Mouse (Mus musculus) embryonic facial prominence, embryonic 11.5 days (tissue): Measurements from ENCODE around the gene Dock1. TPM values are rescaled to one million over a fixed set of nuclear protein-coding genes. Genes with fewer than 3 reads are reported as not detected.

Experiments
- ATAC-seq: fragments of 200-750 bp; cut with Nextera tagmentation; replicated peaks from 2 replicates; pipeline ENCODE4 v1.8.0; 2017; ENCODE audit warnings: low read depth; ENCODE audit not compliant: insufficient number of reproducible peaks, low FRiP score, low TSS enrichment
- DNase-seq: peaks from one replicate; pipeline ENCODE4 v3.0.0-alpha.2; 2015; ENCODE audit warnings: low spot score
- H3K27ac ChIP-seq: fragments of 300-500 bp; sonication (generic); replicated peaks from 2 replicates; pipeline ENCODE4 v1.5.1; 2014; ENCODE audit warnings: mild to moderate bottlenecking, low read depth, low read length, control low read depth
- H3K27me3 ChIP-seq: fragments of 300-500 bp; sonication (generic); 2 replicates; pipeline ENCODE4 v1.6.1; 2014; ENCODE audit warnings: mild to moderate bottlenecking, low read length, moderate library complexity, mixed read lengths; ENCODE audit not compliant: control insufficient read depth, insufficient read depth
- H3K36me3 ChIP-seq: fragments of 300-500 bp; sonication (generic); replicated peaks from 2 replicates; pipeline ENCODE4 v1.6.1; 2014; ENCODE audit warnings: low read depth, mild to moderate bottlenecking, low read length, moderate library complexity, mixed read lengths; ENCODE audit not compliant: control insufficient read depth, insufficient read depth
- H3K4me1 ChIP-seq: fragments of 300-500 bp; sonication (generic); 2 replicates; pipeline ENCODE4 v1.6.1; 2014; ENCODE audit warnings: low read length, mixed read lengths; ENCODE audit not compliant: control insufficient read depth, insufficient read depth
- H3K4me2 ChIP-seq: fragments of 300-500 bp; sonication (generic); 2 replicates; pipeline ENCODE4 v1.6.1; 2014; ENCODE audit warnings: low read depth, mild to moderate bottlenecking, control low read depth, low read length, moderate library complexity
- H3K4me3 ChIP-seq: fragments of 300-500 bp; sonication (generic); 2 replicates; pipeline ENCODE4 v1.5.1; 2014; ENCODE audit warnings: low read depth, low read length, control low read depth
- H3K9ac ChIP-seq: fragments of 300-500 bp; sonication (generic); replicated peaks from 2 replicates; pipeline ENCODE4 v1.6.1; 2014; ENCODE audit warnings: mild to moderate bottlenecking, control low read depth, low read length
- H3K9me3 ChIP-seq: fragments of 300-500 bp; sonication (generic); replicated peaks from 2 replicates; pipeline ENCODE4 v1.6.1; 2016; ENCODE audit warnings: mild to moderate bottlenecking, low read length, inconsistent platforms, mixed read lengths; ENCODE audit not compliant: control insufficient read depth
- WGBS: fragments of 180-500 bp; shearing (Covaris S2); extraction: QIAGEN DNeasy Blood & Tissue Kit; methylation state at CpG from one replicate; pipeline ENCODE4 v1.1.7; 2014; 5-methylcytosine and 5-hydroxymethylcytosine counted together
- polyA plus RNA-seq: library from polyadenylated mRNA; unstranded; fragments of >200 nt; fragmentation: Nextera tagmentation; extraction: Ambion mirVana; gene quantifications from 2 replicates; pipeline ENCODE4 v1.2.1, GENCODE M21; 2014

The Dock1 gene
- polyA plus RNA-seq, 1 experiment from 2014 or later, result 44.2 TPM

GRCm38 (mm10) chr7:135196828-135197227 lies 526.4 kb downstream of the Dock1 start:
- H3K36me3 ChIP-seq, result no peaks in the 10 kb centered on the region
- H3K27me3 ChIP-seq, result no peaks in the 10 kb centered on the region
- H3K4me3 ChIP-seq, result no peak overlapping the region
- H3K27ac ChIP-seq, result no peak overlapping the region
- ATAC-seq (no peak), DNase-seq (no peak)
- no peaks in the 10 kb centered on the region for H3K9me3 ChIP-seq
- H3K4me2 ChIP-seq, result no peak overlapping the region
- H3K4me1 ChIP-seq, result no peaks in the 10 kb centered on the region
- WGBS, result 90% methylated on average over 10 of the region's 10 CpGs
- H3K9ac ChIP-seq, result no peak overlapping the region

DNA sequence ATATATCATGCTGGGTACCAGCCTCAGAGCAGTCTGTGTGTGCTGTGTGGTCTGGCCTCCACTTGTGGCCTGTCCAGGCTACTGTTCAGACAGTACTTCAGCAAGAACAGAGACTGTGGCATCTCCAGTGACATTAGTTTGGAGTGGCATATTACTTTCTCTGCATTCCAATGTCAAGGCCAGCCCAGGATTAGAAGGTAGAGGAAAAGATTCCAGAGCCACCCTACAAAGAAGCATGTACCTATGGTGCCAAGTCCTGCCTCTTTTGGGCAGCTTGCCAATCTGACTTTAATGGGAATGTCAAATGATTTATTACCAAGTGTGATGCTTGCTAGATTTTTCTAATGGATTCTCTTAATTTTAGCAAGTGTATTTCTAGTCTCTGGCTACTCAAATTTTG lies 533.5 kb downstream of the Dock1 start:
- DNase-seq (no peak), ATAC-seq (no peak)
- no peaks in the 10 kb centered on the region for H3K27me3 ChIP-seq
- H3K9me3 ChIP-seq, result no peaks in the 10 kb centered on the region
- H3K9ac ChIP-seq, result no peak overlapping the region
- H3K36me3 ChIP-seq, result no peaks in the 10 kb centered on the region
- H3K4me1 ChIP-seq, result no peaks in the 10 kb centered on the region
- H3K4me3 ChIP-seq, result no peak overlapping the region
- H3K27ac ChIP-seq, result no peak overlapping the region
- no peak overlapping the region for H3K4me2 ChIP-seq

- no peak overlapping the region for H3K9ac ChIP-seq
- ATAC-seq (no peak), DNase-seq (no peak)
- no peak overlapping the region for H3K27ac ChIP-seq
- no peaks in the 10 kb centered on the region for H3K9me3 ChIP-seq
- H3K4me1 ChIP-seq, result no peaks in the 10 kb centered on the region
- no peaks in the 10 kb centered on the region for H3K36me3 ChIP-seq
- no peaks in the 10 kb centered on the region for H3K27me3 ChIP-seq
- 87% methylated on average over 5 of the region's 5 CpGs for WGBS
- no peak overlapping the region for H3K4me2 ChIP-seq
- H3K4me3 ChIP-seq, result no peak overlapping the region
Observed at GRCm38 (mm10) chr7:135205111-135205510, 534.7 kb downstream of the Dock1 start.

- Histone ChIP-seq H3K9me3 (no peaks in the 10 kb centered on the region), H3K4me3 (no peak overlapping the region), H3K27me3 (no peaks in the 10 kb centered on the region), H3K36me3 (no peaks in the 10 kb centered on the region), H3K4me1 (no peaks in the 10 kb centered on the region), H3K9ac (no peak overlapping the region), H3K27ac (no peak overlapping the region), H3K4me2 (no peak overlapping the region)
- DNase-seq (no peak), ATAC-seq (no peak)
- WGBS, result 90% methylated on average over 6 of the region's 6 CpGs
Observed at GRCm38 (mm10) chr7:135208947-135209567, 538.6 kb downstream of the Dock1 start.

DNA sequence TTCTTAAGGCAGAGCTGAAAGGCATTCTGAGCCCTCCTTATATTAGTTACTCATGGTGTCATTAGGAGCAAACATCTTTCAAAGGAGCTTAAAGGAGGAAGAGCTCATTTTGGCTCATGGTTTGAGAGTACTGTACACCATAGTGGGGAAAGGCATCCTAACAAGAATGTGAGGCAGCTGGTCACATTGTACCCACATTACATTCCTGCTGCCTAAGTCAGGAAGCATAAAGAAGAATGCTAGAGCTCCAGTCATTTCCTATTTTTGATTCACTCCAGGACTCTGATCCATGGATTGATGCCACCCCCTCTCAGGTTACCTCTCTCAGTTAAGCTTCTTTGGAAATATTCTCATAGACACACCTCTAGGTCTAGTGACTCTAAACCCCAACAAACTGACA lies 539.8 kb downstream of the Dock1 start:
- no peaks in the 10 kb centered on the region for H3K36me3 ChIP-seq
- H3K4me1 ChIP-seq, result no peaks in the 10 kb centered on the region
- H3K4me3 ChIP-seq, result no peak overlapping the region
- no peak for ATAC-seq
- no peaks in the 10 kb centered on the region for H3K9me3 ChIP-seq
- no peak overlapping the region for H3K4me2 ChIP-seq
- no peak for DNase-seq
- H3K27ac ChIP-seq, result no peak overlapping the region
- H3K27me3 ChIP-seq, result no peaks in the 10 kb centered on the region
- no peak overlapping the region for H3K9ac ChIP-seq

DNA sequence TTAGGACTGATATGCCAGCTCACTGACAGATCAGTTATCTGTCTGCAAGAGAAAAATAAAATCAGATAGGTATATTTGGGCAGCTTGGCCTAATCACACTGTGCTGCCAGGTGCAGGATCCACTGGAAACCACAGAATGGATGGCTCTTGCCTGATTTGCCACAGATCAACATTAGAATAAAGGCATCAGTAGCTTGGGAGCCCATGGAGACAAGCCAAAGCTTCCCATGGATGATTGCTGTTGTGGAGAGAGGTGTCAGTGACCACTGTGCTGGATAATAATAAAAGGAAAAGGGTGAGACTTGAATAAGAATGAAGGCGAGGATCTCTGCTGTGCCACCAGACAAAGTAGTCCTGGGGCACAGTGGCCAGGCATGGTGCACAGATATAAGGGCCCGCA lies 540.4 kb downstream of the Dock1 start:
- Histone ChIP-seq H3K9me3 (no peaks in the 10 kb centered on the region), H3K9ac (no peak overlapping the region), H3K36me3 (no peaks in the 10 kb centered on the region), H3K4me1 (no peaks in the 10 kb centered on the region), H3K4me3 (no peak overlapping the region), H3K27ac (no peak overlapping the region), H3K27me3 (no peaks in the 10 kb centered on the region), H3K4me2 (no peak overlapping the region)
- 79% methylated on average over 2 of the region's 2 CpGs for WGBS
- ATAC-seq, result no peak
- DNase-seq, result no peak

DNA sequence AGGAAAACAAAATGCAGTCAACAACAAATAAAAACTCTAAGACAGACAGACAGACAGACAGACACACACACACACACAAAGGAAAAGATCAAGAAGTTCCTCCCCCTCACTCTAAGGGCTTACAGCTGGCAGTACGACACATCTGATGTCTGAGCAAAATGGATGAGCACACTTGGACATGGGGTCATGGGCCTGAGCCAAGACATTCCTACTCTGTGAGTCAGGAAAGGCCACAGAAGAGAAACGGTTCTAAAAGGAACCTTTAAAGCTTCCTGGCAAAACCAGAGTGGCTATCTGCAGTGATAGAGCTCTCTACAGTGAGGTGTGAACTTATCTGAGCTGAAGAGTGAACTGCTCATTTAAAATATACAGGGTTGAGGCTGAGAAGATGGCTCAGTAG lies 542.1 kb downstream of the Dock1 start:
- H3K27me3 ChIP-seq, result no peaks in the 10 kb centered on the region
- 68% methylated on average over 2 of the region's 2 CpGs for WGBS
- no peak overlapping the region for H3K4me2 ChIP-seq
- H3K36me3 ChIP-seq, result no peaks in the 10 kb centered on the region
- no peak overlapping the region for H3K27ac ChIP-seq
- no peak overlapping the region for H3K4me3 ChIP-seq
- H3K9me3 ChIP-seq, result no peaks in the 10 kb centered on the region
- no peak overlapping the region for H3K9ac ChIP-seq
- DNase-seq (no peak), ATAC-seq (no peak)
- H3K4me1 ChIP-seq, result no peaks in the 10 kb centered on the region

DNA sequence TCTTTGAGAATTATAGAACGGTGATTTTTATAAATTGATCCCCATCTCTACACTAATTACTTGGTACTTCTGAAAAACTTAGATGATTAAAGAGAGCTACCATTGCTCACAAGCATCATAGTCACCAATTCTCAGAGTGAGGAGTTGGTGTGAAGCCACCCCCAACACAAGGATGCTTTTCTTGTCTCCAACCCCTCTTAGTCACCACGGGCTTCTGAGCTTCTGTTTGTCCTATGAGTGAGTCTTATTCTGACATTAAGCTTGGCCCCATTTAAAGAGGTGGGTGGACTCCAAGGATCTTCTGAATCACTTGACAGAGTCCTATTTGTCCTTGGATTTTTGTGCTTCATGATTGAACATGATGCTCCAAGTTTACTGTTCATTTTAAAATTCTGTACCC lies 551.0 kb downstream of the Dock1 start:
- H3K9ac ChIP-seq, result no peak overlapping the region
- no peak for ATAC-seq

More for the DNA sequence above, 551.0 kb downstream of the Dock1 start:
- 81% methylated on average over 2 of the region's 2 CpGs for WGBS
- H3K27ac ChIP-seq, result no peak overlapping the region
- no peaks in the 10 kb centered on the region for H3K27me3 ChIP-seq
- no peak for DNase-seq
- no peaks in the 10 kb centered on the region for H3K36me3 ChIP-seq
- H3K4me2 ChIP-seq, result no peak overlapping the region
- H3K9me3 ChIP-seq, result no peaks in the 10 kb centered on the region
- no peaks in the 10 kb centered on the region for H3K4me1 ChIP-seq
- no peak overlapping the region for H3K4me3 ChIP-seq
